Mouse (Mus musculus): ENCODE measurements at regions not wholly inside any gene's neighbourhood (a gene's known extent, or its start where the extent isn't known, plus 50 kb on each side); places are given as distances from the start of the nearest gene placed in this dataset.

- Histone ChIP-seq H3ac (ENCODE audit: control insufficient read depth, insufficient read length, low read depth) (no peak overlapping the region), H3K79me2 (ENCODE audit: control insufficient read depth, insufficient read depth) (no peaks in the 10 kb centered on the region), H3K36me3 (ENCODE audit: control insufficient read depth, insufficient read depth) (no peaks in the 10 kb centered on the region), H3K27me3 (ENCODE audit: control insufficient read depth, insufficient read depth, insufficient read length) (no peaks in the 10 kb centered on the region), H3K4me3 (ENCODE audit: insufficient read depth, poor library complexity, severe bottlenecking) (no peak overlapping the region), H3K79me3 (ENCODE audit: low read depth) (no peaks in the 10 kb centered on the region)
- no peak for TF ChIP-seq CEBPB (IDR thresholded peaks at IDR 0.05; ENCODE audit: low read depth)
- no peak for TF ChIP-seq USF1 (IDR thresholded peaks at IDR 0.05; ENCODE audit: low read depth)
- TF ChIP-seq MYOG (IDR thresholded peaks at IDR 0.05; ENCODE audit: control insufficient read depth, extremely low read depth, insufficient read length) = no peak
Observed at GRCm38 (mm10) chr7:73206922-73207811, 168.1 kb upstream of the Rgma start.

- no peaks in the 10 kb centered on the region for H3K79me2 ChIP-seq (ENCODE audit: control insufficient read depth, insufficient read depth)
- TF ChIP-seq CTCF (IDR thresholded peaks at IDR 0.05; ENCODE audit: control insufficient read depth, insufficient read depth, insufficient read length) = no peak
- TF ChIP-seq MAX (IDR thresholded peaks at IDR 0.05) = no peak
- no peak for TF ChIP-seq USF1 (IDR thresholded peaks at IDR 0.05; ENCODE audit: low read depth)
- no peak for TF ChIP-seq MYOD1 (IDR thresholded peaks at IDR 0.05; ENCODE audit: control insufficient read depth, insufficient read length, low read depth)
- TF ChIP-seq MYOG (IDR thresholded peaks at IDR 0.05; ENCODE audit: control insufficient read depth, extremely low read depth, insufficient read length) = no peak
- no peak for TF ChIP-seq FOSL1 (IDR thresholded peaks at IDR 0.05; ENCODE audit: insufficient read depth, low read length, poor library complexity, severe bottlenecking)
- TF ChIP-seq CEBPB (IDR thresholded peaks at IDR 0.05; ENCODE audit: low read depth) = no peak
- H3K79me3 ChIP-seq (ENCODE audit: low read depth) = no peaks in the 10 kb centered on the region
- no peaks in the 10 kb centered on the region for H3K36me3 ChIP-seq (ENCODE audit: control insufficient read depth, insufficient read depth)
- no peak overlapping the region for H3ac ChIP-seq (ENCODE audit: control insufficient read depth, insufficient read length, low read depth)
- H3K4me3 ChIP-seq (ENCODE audit: insufficient read depth, poor library complexity, severe bottlenecking) = no peak overlapping the region
- no peaks in the 10 kb centered on the region for H3K27me3 ChIP-seq (ENCODE audit: control insufficient read depth, insufficient read depth, insufficient read length)
Observed at GRCm38 (mm10) chr7:73208479-73208816, 166.9 kb upstream of the Rgma start.

- Histone ChIP-seq H3ac (ENCODE audit: control insufficient read depth, insufficient read length, low read depth) (no peak overlapping the region), H3K27me3 (ENCODE audit: control insufficient read depth, insufficient read depth, insufficient read length) (no peaks in the 10 kb centered on the region), H3K79me3 (ENCODE audit: low read depth) (no peaks in the 10 kb centered on the region), H3K36me3 (ENCODE audit: control insufficient read depth, insufficient read depth) (no peaks in the 10 kb centered on the region), H3K4me3 (ENCODE audit: insufficient read depth, poor library complexity, severe bottlenecking) (no peak overlapping the region), H3K79me2 (ENCODE audit: control insufficient read depth, insufficient read depth) (no peaks in the 10 kb centered on the region)
- TF ChIP-seq CTCF (IDR thresholded peaks at IDR 0.05; ENCODE audit: control insufficient read depth, insufficient read depth, insufficient read length) (no peak), MAX (IDR thresholded peaks at IDR 0.05) (no peak), MYOG (IDR thresholded peaks at IDR 0.05; ENCODE audit: control insufficient read depth, extremely low read depth, insufficient read length) (no peak), MYOD1 (IDR thresholded peaks at IDR 0.05; ENCODE audit: control insufficient read depth, insufficient read length, low read depth) (no peak), USF1 (IDR thresholded peaks at IDR 0.05; ENCODE audit: low read depth) (no peak), FOSL1 (IDR thresholded peaks at IDR 0.05; ENCODE audit: insufficient read depth, low read length, poor library complexity, severe bottlenecking) (no peak), CEBPB (IDR thresholded peaks at IDR 0.05; ENCODE audit: low read depth) (no peak)
Observed at GRCm38 (mm10) chr7:73208817-73209602, 166.3 kb upstream of the Rgma start.

DNA sequence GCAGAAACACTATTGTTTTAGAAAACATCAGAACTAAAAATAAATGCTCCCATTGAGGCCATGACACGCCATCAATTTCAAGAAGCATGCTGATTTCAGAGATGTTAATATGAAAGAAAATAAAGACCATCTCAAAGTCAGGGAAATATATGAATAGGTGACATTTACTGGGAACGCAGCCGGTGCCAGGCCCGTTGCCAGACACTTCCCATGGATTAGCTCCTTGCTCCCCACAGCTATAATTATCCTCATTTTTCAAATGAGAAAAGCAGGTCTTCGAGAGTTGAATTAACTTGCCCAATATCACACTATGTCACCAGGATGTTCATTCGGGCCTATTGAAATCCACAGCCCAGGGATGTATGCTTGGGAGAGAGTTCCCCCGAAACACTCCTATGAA, 165.2 kb upstream of the Rgma start:
- TF ChIP-seq CEBPB (IDR thresholded peaks at IDR 0.05; ENCODE audit: low read depth) (no peak), CTCF (IDR thresholded peaks at IDR 0.05; ENCODE audit: control insufficient read depth, insufficient read depth, insufficient read length) (no peak)
- Histone ChIP-seq H3K27me3 (ENCODE audit: control insufficient read depth, insufficient read depth, insufficient read length) (no peaks in the 10 kb centered on the region), H3K4me3 (ENCODE audit: insufficient read depth, poor library complexity, severe bottlenecking) (no peak overlapping the region), H3K36me3 (ENCODE audit: control insufficient read depth, insufficient read depth) (no peaks in the 10 kb centered on the region), H3K79me2 (ENCODE audit: control insufficient read depth, insufficient read depth) (no peaks in the 10 kb centered on the region), H3ac (ENCODE audit: control insufficient read depth, insufficient read length, low read depth) (no peak overlapping the region), H3K79me3 (ENCODE audit: low read depth) (no peaks in the 10 kb centered on the region)

DNA sequence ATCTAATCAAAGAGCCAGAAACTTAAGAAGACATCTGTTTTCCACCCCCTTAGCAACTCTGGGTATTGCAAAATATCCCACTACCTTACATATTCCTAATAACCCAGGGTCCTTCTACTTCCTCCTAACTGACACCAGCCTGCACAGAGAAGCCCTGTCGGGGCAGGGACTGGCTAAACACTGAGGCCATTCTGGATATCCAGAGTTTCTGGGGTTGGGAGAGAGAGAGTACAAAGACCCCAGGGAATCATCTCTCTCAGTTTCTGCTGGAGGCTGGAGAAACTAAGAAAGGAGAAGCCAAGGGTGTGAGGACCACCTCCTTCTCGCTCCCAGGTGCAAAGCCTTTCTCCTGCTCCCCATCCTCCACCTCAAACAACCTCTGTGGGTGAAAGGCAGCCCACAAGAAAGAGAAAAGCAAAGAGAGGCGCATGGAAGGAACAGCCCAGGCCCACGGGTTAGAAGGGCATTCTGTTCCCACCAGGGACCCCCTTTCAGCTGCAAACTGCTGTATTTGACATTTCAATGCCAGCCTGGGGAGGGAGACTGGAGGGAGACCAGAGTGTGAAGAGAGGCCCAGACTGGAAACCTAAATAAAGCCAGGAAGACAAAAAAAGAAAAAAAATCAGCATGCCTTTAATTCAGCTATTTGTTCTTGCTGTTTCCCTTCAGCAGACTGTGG, 152.9 kb upstream of the Rgma start:
- Histone ChIP-seq H3K27me3 (ENCODE audit: control insufficient read depth, insufficient read depth, insufficient read length) (no peaks in the 10 kb centered on the region), H3K4me3 (ENCODE audit: insufficient read depth, poor library complexity, severe bottlenecking) (no peak overlapping the region), H3ac (ENCODE audit: control insufficient read depth, insufficient read length, low read depth) (no peak overlapping the region), H3K79me3 (ENCODE audit: low read depth) (no peaks in the 10 kb centered on the region), H3K36me3 (ENCODE audit: control insufficient read depth, insufficient read depth) (no peaks in the 10 kb centered on the region), H3K79me2 (ENCODE audit: control insufficient read depth, insufficient read depth) (no peaks in the 10 kb centered on the region)
- TF ChIP-seq MAX (IDR thresholded peaks at IDR 0.05) = no peak
